ENCODE assay signal across 12 mouse cellular contexts in genomic region chr11:96992722-96993311, GRCm38 (mm10). TPM values are rescaled to one million over a fixed set of nuclear protein-coding genes. Genes with fewer than 3 reads are reported as not detected.
A peak's percentile ranks its signal among the peaks of the same experiment; 100 is the strongest.
DNase-seq lines count a peak whose midpoint lies in the region; ATAC-seq lines count a peak whose summit lies in the region.
"Had no signal": no experiment of that assay in that cellular context is flagged by ENCODE, and none has a peak within 500 bp of the region (broad histone marks: within the 10 kb centered on the region; RNA-seq: fewer than 3 reads in every experiment).

No protein-coding gene starts in this region.

- H3K9ac ChIP-seq in hindbrain, embryonic 11.5 days (ENCODE audit: low read depth, low read length), result no peak overlapping the region
- H3K9ac ChIP-seq in forebrain, embryonic 15.5 days (replicated peaks), result no peak overlapping the region
- H3K9ac ChIP-seq: liver, embryonic 15.5 days had no signal

- intact Hi-C loops in left cerebral cortex, postnatal 14 days (cut with DNase I), result no loop called here

- WGBS in hindbrain, embryonic 10.5 days, result 43% methylated on average over 8 of the region's 8 CpGs
- 43% methylated on average over 8 of the region's 8 CpGs for WGBS in hindbrain, embryonic 11.5 days
- WGBS in embryonic facial prominence, embryonic 10.5 days, result 30% methylated on average over 8 of the region's 8 CpGs
- WGBS in forebrain, embryonic 15.5 days, result 63% methylated on average over 8 of the region's 8 CpGs

- H3K4me1 ChIP-seq in hindbrain, embryonic 10.5 days (replicated peaks), result peaks cover 72% of the 10 kb centered on the region
- H3K4me1 ChIP-seq in hindbrain, embryonic 11.5 days (replicated peaks; ENCODE audit: control insufficient read depth, insufficient read depth, low read length), result peaks cover 11% of the 10 kb centered on the region
- H3K4me1 ChIP-seq in embryonic facial prominence, embryonic 10.5 days, result peaks cover 71% of the 10 kb centered on the region
- peaks cover 25% of the 10 kb centered on the region for H3K4me1 ChIP-seq in forebrain, embryonic 15.5 days

- peaks cover 66% of the 10 kb centered on the region for H3K27me3 ChIP-seq in hindbrain, embryonic 10.5 days (ENCODE audit: insufficient read depth, poor library complexity, severe bottlenecking)
- 0 out of 2 replicates have a peak, but pooled peaks cover 9% of the 10 kb centered on the region for H3K27me3 ChIP-seq in hindbrain, embryonic 11.5 days (ENCODE audit: control insufficient read depth, insufficient read depth, low read length)
- H3K27me3 ChIP-seq in embryonic facial prominence, embryonic 10.5 days (replicated peaks; ENCODE audit: low read depth, poor library complexity, severe bottlenecking), result peaks cover 74% of the 10 kb centered on the region
- 0 out of 2 replicates have a peak, but pooled peaks cover 10% of the 10 kb centered on the region for H3K27me3 ChIP-seq in forebrain, embryonic 15.5 days

- peak overlapping the region; percentile 66 for H3K27ac ChIP-seq in hindbrain, embryonic 10.5 days
- H3K27ac ChIP-seq in hindbrain, embryonic 11.5 days (ENCODE audit: low read depth, low read length), result no peak overlapping the region
- peak overlapping the region; percentile 10 for H3K27ac ChIP-seq in embryonic facial prominence, embryonic 10.5 days (replicated peaks)
- no peak overlapping the region for H3K27ac ChIP-seq in forebrain, embryonic 15.5 days (replicated peaks)
- H3K27ac ChIP-seq: liver, embryonic 15.5 days had no signal

- no peak overlapping the region for H3K4me3 ChIP-seq in hindbrain, embryonic 10.5 days
- no peak overlapping the region for H3K4me3 ChIP-seq in hindbrain, embryonic 11.5 days (ENCODE audit: low read depth, low read length)
- H3K4me3 ChIP-seq in embryonic facial prominence, embryonic 10.5 days, result no peak overlapping the region; the same call in 1 of the 2 replicates
- no peak overlapping the region for H3K4me3 ChIP-seq in forebrain, embryonic 15.5 days
- H3K4me3 ChIP-seq: liver, embryonic 15.5 days had no signal

- DNase-seq in hindbrain, embryonic 10.5 days (ENCODE audit: low spot score), result no peak
- DNase-seq in hindbrain, embryonic 11.5 days (ENCODE audit: low spot score), result no peak
- peak; percentile 76 for DNase-seq in CD4-positive helper T cell, adult 2 months (ENCODE audit: low read depth, low spot score)
- DNase-seq in embryonic facial prominence, embryonic 10.5 days (ENCODE audit: low spot score), result no peak
- DNase-seq in lung, postnatal 4 days, result peak; percentile 43 to 72
- DNase-seq in left cerebral cortex, postnatal 14 days (ENCODE audit: low spot score in 2 of 2), result no peak
- DNase-seq in cerebellum, adult 9-10 months, result no peak
- DNase-seq: gastrocnemius, postnatal 25 days; kidney, adult 9 months had no signal

- no peak for ATAC-seq in hindbrain, embryonic 11.5 days (ENCODE audit: low FRiP score)
- no peak for ATAC-seq in forebrain, embryonic 15.5 days (replicated peaks)

- no peaks in the 10 kb centered on the region for H3K9me3 ChIP-seq in hindbrain, embryonic 10.5 days
- no peaks in the 10 kb centered on the region for H3K9me3 ChIP-seq in hindbrain, embryonic 11.5 days (ENCODE audit: control insufficient read depth, low read length)
- no peaks in the 10 kb centered on the region for H3K9me3 ChIP-seq in embryonic facial prominence, embryonic 10.5 days
- H3K9me3 ChIP-seq in forebrain, embryonic 15.5 days, result no peaks in the 10 kb centered on the region
- H3K9me3 ChIP-seq: G1E; liver, embryonic 15.5 days had no signal

- H3K36me3 ChIP-seq in hindbrain, embryonic 10.5 days, result no peaks in the 10 kb centered on the region
- H3K36me3 ChIP-seq in hindbrain, embryonic 11.5 days (ENCODE audit: control insufficient read depth, insufficient read depth, low read length), result no peaks in the 10 kb centered on the region
- no peaks in the 10 kb centered on the region for H3K36me3 ChIP-seq in embryonic facial prominence, embryonic 10.5 days (replicated peaks)
- H3K36me3 ChIP-seq in forebrain, embryonic 15.5 days, result no peaks in the 10 kb centered on the region
- H3K36me3 ChIP-seq: G1E; liver, embryonic 15.5 days had no signal

- H3K4me2 ChIP-seq in hindbrain, embryonic 11.5 days (replicated peaks; ENCODE audit: low read depth, low read length), result no peak overlapping the region
- no peak overlapping the region for H3K4me2 ChIP-seq in forebrain, embryonic 15.5 days (replicated peaks)
- H3K4me2 ChIP-seq: liver, embryonic 15.5 days had no signal

RNA-seq across cellular contexts. Expression of gene Sp2, which starts 10.1 kb away (rescaled TPM):
- 29.5 and 31.4 TPM in 2 replicates for polyA plus RNA-seq in hindbrain, embryonic 10.5 days (2016; fragmentation: Nextera tagmentation; extraction: Ambion mirVana)
- polyA plus RNA-seq in hindbrain, embryonic 11.5 days (2014; fragmentation: Nextera tagmentation; extraction: Ambion mirVana), result 17.8 and 22.1 TPM in 2 replicates
- polyA plus RNA-seq in embryonic facial prominence, embryonic 10.5 days (2016; fragmentation: Nextera tagmentation; extraction: Ambion mirVana), result 27.9 and 30.3 TPM in 2 replicates
- 10 to 100 TPM; 10.1 to 11.8 TPM for total RNA-seq in left cerebral cortex, postnatal 14 days (2021)
- 14.9 and 16.1 TPM in 2 replicates for polyA plus RNA-seq in forebrain, embryonic 15.5 days (2015; fragmentation: Nextera tagmentation; extraction: Ambion mirVana)

RNA-seq across cellular contexts. Expression of gene Sp6, which starts 20.4 kb away (rescaled TPM):
- 1.6 and 2.3 TPM in 2 replicates for polyA plus RNA-seq in hindbrain, embryonic 10.5 days (2016; fragmentation: Nextera tagmentation; extraction: Ambion mirVana)
- 0.07 TPM in 1 of 2 replicates, not detected in the other for polyA plus RNA-seq in hindbrain, embryonic 11.5 days (2014; fragmentation: Nextera tagmentation; extraction: Ambion mirVana)
- polyA plus RNA-seq in embryonic facial prominence, embryonic 10.5 days (2016; fragmentation: Nextera tagmentation; extraction: Ambion mirVana), result 4.4 and 7.4 TPM in 2 replicates
- total RNA-seq in left cerebral cortex, postnatal 14 days (2021), result 1 to 10 TPM; 2.6 to 2.7 TPM
- 0.10 and 0.43 TPM in 2 replicates for polyA plus RNA-seq in forebrain, embryonic 15.5 days (2015; fragmentation: Nextera tagmentation; extraction: Ambion mirVana)
- polyA plus RNA-seq: G1E had no signal

RNA-seq across cellular contexts. Expression of gene Scrn2, which starts 36.9 kb away (rescaled TPM):
- polyA plus RNA-seq in hindbrain, embryonic 10.5 days (2016; fragmentation: Nextera tagmentation; extraction: Ambion mirVana), result 38.3 and 39.4 TPM in 2 replicates
- polyA plus RNA-seq in hindbrain, embryonic 11.5 days (2014; fragmentation: Nextera tagmentation; extraction: Ambion mirVana), result 19.4 and 21.7 TPM in 2 replicates
- 43.5 and 43.8 TPM in 2 replicates for polyA plus RNA-seq in embryonic facial prominence, embryonic 10.5 days (2016; fragmentation: Nextera tagmentation; extraction: Ambion mirVana)
- 1 to 10 TPM; 2.7 to 3.0 TPM for total RNA-seq in left cerebral cortex, postnatal 14 days (2021)
- 16.0 and 17.2 TPM in 2 replicates for polyA plus RNA-seq in forebrain, embryonic 15.5 days (2015; fragmentation: Nextera tagmentation; extraction: Ambion mirVana)

RNA-seq across cellular contexts. Expression of gene Lrrc46, which starts 48.4 kb away (rescaled TPM):
- polyA plus RNA-seq in hindbrain, embryonic 10.5 days (2016; fragmentation: Nextera tagmentation; extraction: Ambion mirVana), result 3.5 and 6.8 TPM in 2 replicates
- 5.3 and 7.0 TPM in 2 replicates for polyA plus RNA-seq in hindbrain, embryonic 11.5 days (2014; fragmentation: Nextera tagmentation; extraction: Ambion mirVana)
- 1.2 TPM in 2 replicates for polyA plus RNA-seq in embryonic facial prominence, embryonic 10.5 days (2016; fragmentation: Nextera tagmentation; extraction: Ambion mirVana)
- total RNA-seq in left cerebral cortex, postnatal 14 days (2021), result under 1 TPM; 0.26 to 0.74 TPM
- polyA plus RNA-seq in forebrain, embryonic 15.5 days (2015; fragmentation: Nextera tagmentation; extraction: Ambion mirVana), result 2.9 and 4.6 TPM in 2 replicates

RNA-seq across cellular contexts. Expression of gene Mrpl10, which starts 48.5 kb away (rescaled TPM):
- 78.9 and 80.7 TPM in 2 replicates for polyA plus RNA-seq in hindbrain, embryonic 10.5 days (2016; fragmentation: Nextera tagmentation; extraction: Ambion mirVana)
- 79.4 and 80.3 TPM in 2 replicates for polyA plus RNA-seq in hindbrain, embryonic 11.5 days (2014; fragmentation: Nextera tagmentation; extraction: Ambion mirVana)
- 86.6 and 89.9 TPM in 2 replicates for polyA plus RNA-seq in embryonic facial prominence, embryonic 10.5 days (2016; fragmentation: Nextera tagmentation; extraction: Ambion mirVana)
- total RNA-seq in left cerebral cortex, postnatal 14 days (2021), result 10 to 100 TPM; 69.0 to 69.8 TPM
- 57.0 and 58.4 TPM in 2 replicates for polyA plus RNA-seq in forebrain, embryonic 15.5 days (2015; fragmentation: Nextera tagmentation; extraction: Ambion mirVana)

Comparison
In these comparisons a context has a peak if more than half of its experiments do, and no peak if none do; other contexts are left out.
1. H3K27ac ChIP-seq: peak in hindbrain, embryonic 10.5 days (single experiment) and embryonic facial prominence, embryonic 10.5 days (single experiment); none in hindbrain, embryonic 11.5 days (single experiment) and forebrain, embryonic 15.5 days (single experiment).
2. DNase-seq: peak in CD4-positive helper T cell, adult 2 months (single experiment) and lung, postnatal 4 days (2 of 2); none in hindbrain, embryonic 10.5 days (single experiment), hindbrain, embryonic 11.5 days (single experiment), embryonic facial prominence, embryonic 10.5 days (single experiment), left cerebral cortex, postnatal 14 days (0 of 2) and cerebellum, adult 9-10 months (single experiment).